Mouse (Mus musculus) T-helper 1 cell (primary cell): Measurements from ENCODE around the gene Hipk1.

ENCODE experiments used
- in situ Hi-C: fragments of 300-600 bp; cut with MboI, MseI; formaldehyde crosslinking; loops from one replicate; pipeline ENCODE4 v1.15.1; 2025; ENCODE audit warnings: high pct_unique_total_duplicates

Hipk1 gene

GRCm38 (mm10) chr3:103796389-103796788, 5.0 kb upstream of the Hipk1 start:
- in situ Hi-C loops: no loop called here

GRCm38 (mm10) chr3:103792566-103792965, 1.2 kb upstream of the Hipk1 start:
- in situ Hi-C loops: loop anchor here (5.0 kb wide), 1 partner anchor 80 kb away; no protein-coding TSS in a partner anchor

- in situ Hi-C loops: loop anchor here (5.0 kb wide), 1 partner anchor 80 kb away; no protein-coding TSS in a partner anchor
Measured at GRCm38 (mm10) chr3:103792111-103792406, 696 bp upstream of the Hipk1 start.

GRCm38 (mm10) chr3:103790346-103791145, 817 bp downstream of the Hipk1 start:
- in situ Hi-C loops: loop anchor here (5.0 kb wide), 1 partner anchor 82 kb away; no protein-coding TSS in a partner anchor

GRCm38 (mm10) chr3:103789891-103790345, 1.4 kb downstream of the Hipk1 start:
- in situ Hi-C loops: loop anchor here (5.0 kb wide), 1 partner anchor 82 kb away; no protein-coding TSS in a partner anchor

GRCm38 (mm10) chr3:103789096-103789495, 2.3 kb downstream of the Hipk1 start:
- in situ Hi-C loops: no loop called here

GRCm38 (mm10) chr3:103787225-103787624, 4.1 kb downstream of the Hipk1 start:
- in situ Hi-C loops: no loop called here

- in situ Hi-C loops: no loop called here
Measured at GRCm38 (mm10) chr3:103782844-103783609, 8.3 kb downstream of the Hipk1 start.

- in situ Hi-C loops: no loop called here
Measured at GRCm38 (mm10) chr3:103780777-103781176, 10.6 kb downstream of the Hipk1 start.

GRCm38 (mm10) chr3:103780271-103780670, 11.1 kb downstream of the Hipk1 start:
- in situ Hi-C loops: no loop called here

- in situ Hi-C loops: no loop called here
Measured at GRCm38 (mm10) chr3:103779183-103779582, 12.2 kb downstream of the Hipk1 start.

- in situ Hi-C loops: no loop called here
Measured at GRCm38 (mm10) chr3:103778660-103779059, 12.7 kb downstream of the Hipk1 start.

GRCm38 (mm10) chr3:103777940-103778339, 13.4 kb downstream of the Hipk1 start:
- in situ Hi-C loops: no loop called here

- in situ Hi-C loops: no loop called here
Measured at GRCm38 (mm10) chr3:103774009-103774408, 17.4 kb downstream of the Hipk1 start.

GRCm38 (mm10) chr3:103773508-103773907, 17.9 kb downstream of the Hipk1 start:
- in situ Hi-C loops: no loop called here

- in situ Hi-C loops: no loop called here
Measured at GRCm38 (mm10) chr3:103772846-103773245, 18.5 kb downstream of the Hipk1 start.

- in situ Hi-C loops: no loop called here
Measured at GRCm38 (mm10) chr3:103771531-103772130, 19.7 kb downstream of the Hipk1 start.

- in situ Hi-C loops: no loop called here
Measured at GRCm38 (mm10) chr3:103766789-103767188, 24.6 kb downstream of the Hipk1 start.

GRCm38 (mm10) chr3:103759261-103759970, 31.9 kb downstream of the Hipk1 start:
- in situ Hi-C loops: no loop called here

GRCm38 (mm10) chr3:103758456-103758855, 32.9 kb downstream of the Hipk1 start:
- in situ Hi-C loops: no loop called here

GRCm38 (mm10) chr3:103756920-103757319, 34.4 kb downstream of the Hipk1 start:
- in situ Hi-C loops: no loop called here

GRCm38 (mm10) chr3:103755351-103755750, 36.0 kb downstream of the Hipk1 start:
- in situ Hi-C loops: no loop called here
